Mouse (Mus musculus) erythroblast, embryonic 14.5 days (primary cell): ENCODE measurements around the gene Piwil1. TPM values are rescaled to one million over a fixed set of nuclear protein-coding genes. Genes with fewer than 3 reads are reported as not detected.

ENCODE experiments used
- H3K27me3 ChIP-seq: 2 replicates; pipeline ENCODE4 v1.6.1; 2012; ENCODE audit warnings: inconsistent platforms; ENCODE audit not compliant: control insufficient read depth
- H3K36me3 ChIP-seq: 2 replicates; pipeline ENCODE4 v1.6.1; 2012; ENCODE audit warnings: mild to moderate bottlenecking, inconsistent platforms; ENCODE audit not compliant: control insufficient read depth
- H3K4me1 ChIP-seq: 2 replicates; pipeline ENCODE4 v1.6.1; 2012; ENCODE audit warnings: inconsistent platforms; ENCODE audit not compliant: control insufficient read depth
- H3K4me3 ChIP-seq: replicated peaks from 2 replicates; pipeline ENCODE3; 2012; ENCODE audit warnings: moderate library complexity, mild to moderate bottlenecking, inconsistent platforms
- H3K9me3 ChIP-seq: 2 replicates; pipeline ENCODE4 v1.6.1; 2012; ENCODE audit warnings: low read length, inconsistent platforms, mixed read lengths; ENCODE audit not compliant: control insufficient read depth
- GATA1 ChIP-seq: IDR thresholded peaks from 2 replicates; pipeline ENCODE4 v1.6.1; 2012; ENCODE audit warnings: low read length, inconsistent platforms, mixed read lengths
- TAL1 ChIP-seq: IDR thresholded peaks from 3 replicates; pipeline ENCODE4 v1.6.1; 2012; ENCODE audit warnings: low read length, inconsistent platforms, mixed read lengths
- polyA plus RNA-seq: library from polyadenylated mRNA; stranded (reverse); fragments of >175 nt; gene quantifications from 2 replicates; pipeline ENCODE4 v1.2.3, GENCODE M21; 2012

Gene Piwil1
- polyA plus RNA-seq, 1 experiment, result not detected

- H3K36me3 ChIP-seq, result no peaks in the 10 kb centered on the region
- TF ChIP-seq GATA1 (no peak), TAL1 (no peak)
- H3K27me3 ChIP-seq, result no peaks in the 10 kb centered on the region; the same call in 1 of the 2 replicates
- no peak overlapping the region for H3K4me3 ChIP-seq
- no peaks in the 10 kb centered on the region for H3K4me1 ChIP-seq
- H3K9me3 ChIP-seq, result peaks cover 14% of the 10 kb centered on the region
Observed at GRCm38 (mm10) chr5:128732416-128733014, 30.2 kb downstream of the Piwil1 start.

GRCm38 (mm10) chr5:128733955-128734354 is 31.6 kb downstream of the Piwil1 start:
- Histone ChIP-seq H3K4me1 (no peaks in the 10 kb centered on the region), H3K27me3 (no peaks in the 10 kb centered on the region; the same call in 1 of the 2 replicates), H3K36me3 (no peaks in the 10 kb centered on the region), H3K9me3 (peaks cover 14% of the 10 kb centered on the region), H3K4me3 (no peak overlapping the region)
- no peak for TF ChIP-seq GATA1

GRCm38 (mm10) chr5:128735921-128736320 is 33.6 kb downstream of the Piwil1 start:
- no peaks in the 10 kb centered on the region for H3K4me1 ChIP-seq
- no peak for TF ChIP-seq GATA1
- no peak for TF ChIP-seq TAL1
- H3K4me3 ChIP-seq, result no peak overlapping the region

GRCm38 (mm10) chr5:128739168-128739837 is 37.0 kb downstream of the Piwil1 start:
- Histone ChIP-seq H3K4me3 (no peak overlapping the region), H3K36me3 (no peaks in the 10 kb centered on the region), H3K27me3 (no peaks in the 10 kb centered on the region; the same call in 1 of the 2 replicates), H3K4me1 (no peaks in the 10 kb centered on the region), H3K9me3 (peaks cover 16% of the 10 kb centered on the region)
- TF ChIP-seq GATA1 (no peak), TAL1 (no peak)

More at GRCm38 (mm10) chr5:128735921-128736320, 33.6 kb downstream of the Piwil1 start:
- Histone ChIP-seq H3K27me3 (no peaks in the 10 kb centered on the region; the same call in 1 of the 2 replicates), H3K9me3 (peaks cover 6% of the 10 kb centered on the region), H3K36me3 (no peaks in the 10 kb centered on the region)

- Histone ChIP-seq H3K4me1 (no peaks in the 10 kb centered on the region), H3K36me3 (no peaks in the 10 kb centered on the region), H3K9me3 (peaks cover 16% of the 10 kb centered on the region), H3K4me3 (no peak overlapping the region), H3K27me3 (no peaks in the 10 kb centered on the region; the same call in 1 of the 2 replicates)
- TF ChIP-seq GATA1, result no peak
- TF ChIP-seq TAL1, result no peak
Observed at GRCm38 (mm10) chr5:128739838-128740171, 37.5 kb downstream of the Piwil1 start.

- Histone ChIP-seq H3K4me1 (no peaks in the 10 kb centered on the region), H3K27me3 (no peaks in the 10 kb centered on the region), H3K4me3 (no peak overlapping the region), H3K36me3 (no peaks in the 10 kb centered on the region), H3K9me3 (peaks cover 30% of the 10 kb centered on the region)
- TF ChIP-seq GATA1 (no peak), TAL1 (no peak)
Observed at GRCm38 (mm10) chr5:128744351-128744750, 42.0 kb downstream of the Piwil1 start.

- Histone ChIP-seq H3K36me3 (no peaks in the 10 kb centered on the region), H3K9me3 (peaks cover 34% of the 10 kb centered on the region), H3K27me3 (no peaks in the 10 kb centered on the region), H3K4me3 (no peak overlapping the region), H3K4me1 (no peaks in the 10 kb centered on the region)
- TF ChIP-seq TAL1 (no peak), GATA1 (no peak)
Observed at GRCm38 (mm10) chr5:128745206-128745605, 42.9 kb downstream of the Piwil1 start.

GRCm38 (mm10) chr5:128746261-128746660 is 43.9 kb downstream of the Piwil1 start:
- Histone ChIP-seq H3K4me1 (no peaks in the 10 kb centered on the region), H3K9me3 (peaks cover 41% of the 10 kb centered on the region), H3K27me3 (no peaks in the 10 kb centered on the region), H3K4me3 (no peak overlapping the region), H3K36me3 (no peaks in the 10 kb centered on the region)
- TF ChIP-seq GATA1 (no peak), TAL1 (no peak)

- Histone ChIP-seq H3K9me3 (peaks cover 49% of the 10 kb centered on the region), H3K4me3 (no peak overlapping the region), H3K4me1 (no peaks in the 10 kb centered on the region), H3K27me3 (no peaks in the 10 kb centered on the region), H3K36me3 (no peaks in the 10 kb centered on the region)
- TF ChIP-seq GATA1, result no peak
- TF ChIP-seq TAL1, result no peak
Observed at GRCm38 (mm10) chr5:128761118-128761517, 58.8 kb downstream of the Piwil1 start.
